Mouse (Mus musculus): ENCODE data around the gene Babam2. TPM values are rescaled to one million over a fixed set of nuclear protein-coding genes. Genes with fewer than 3 reads are reported as not detected.
"Not testable (repeated sequence)": the region's sequence is repeated elsewhere in the genome, so short reads cannot be mapped to it uniquely, and the experiment has no call there.

Gene Babam2
- polyA plus RNA-seq, 1 experiment from 2014 or later = 35.7 TPM

GRCm38 (mm10) chr5:31950532-31950931 is 253.0 kb downstream of the Babam2 start:
- WGBS = 89% methylated on average over 4 of the region's 4 CpGs
- H3K36me3 ChIP-seq = no peaks in the 10 kb centered on the region
- H3K4me3 ChIP-seq = no peak overlapping the region
- DNase-seq (ENCODE audit: low spot score) = no peak
- H3K4me1 ChIP-seq = peaks cover 7% of the 10 kb centered on the region
- no peaks in the 10 kb centered on the region for H3K9me3 ChIP-seq (replicated peaks)
- no peak overlapping the region for H3K27ac ChIP-seq
- H3K27me3 ChIP-seq (ENCODE audit: low read depth, poor library complexity, severe bottlenecking) = no peaks in the 10 kb centered on the region

- Histone ChIP-seq H3K27me3 (ENCODE audit: low read depth, poor library complexity, severe bottlenecking) (no peaks in the 10 kb centered on the region), H3K4me1 (no peaks in the 10 kb centered on the region), H3K36me3 (no peaks in the 10 kb centered on the region), H3K4me3 (no peak overlapping the region), H3K9me3 (replicated peaks) (no peaks in the 10 kb centered on the region), H3K27ac (no peak overlapping the region)
- no peak for DNase-seq (ENCODE audit: low spot score)
- 83% methylated on average over 3 of the region's 3 CpGs for WGBS
Observed at GRCm38 (mm10) chr5:31955184-31955583, 257.7 kb downstream of the Babam2 start.

GRCm38 (mm10) chr5:31956336-31956735 is 258.9 kb downstream of the Babam2 start:
- H3K27me3 ChIP-seq (ENCODE audit: low read depth, poor library complexity, severe bottlenecking) = no peaks in the 10 kb centered on the region
- no peaks in the 10 kb centered on the region for H3K4me1 ChIP-seq
- H3K9me3 ChIP-seq (replicated peaks) = no peaks in the 10 kb centered on the region
- H3K4me3 ChIP-seq = no peak overlapping the region
- no peak for DNase-seq (ENCODE audit: low spot score)
- H3K27ac ChIP-seq = no peak overlapping the region
- H3K36me3 ChIP-seq = no peaks in the 10 kb centered on the region
- 94% methylated on average over 3 of the region's 3 CpGs for WGBS

- no peak overlapping the region for H3K4me3 ChIP-seq
- H3K27me3 ChIP-seq (ENCODE audit: low read depth, poor library complexity, severe bottlenecking) = no peaks in the 10 kb centered on the region
- H3K36me3 ChIP-seq = no peaks in the 10 kb centered on the region
- DNase-seq (ENCODE audit: low spot score) = no peak
- no peaks in the 10 kb centered on the region for H3K4me1 ChIP-seq
- WGBS = 93% methylated on average over 8 of the region's 8 CpGs
- H3K9me3 ChIP-seq (replicated peaks) = no peaks in the 10 kb centered on the region
- H3K27ac ChIP-seq = no peak overlapping the region
Observed at GRCm38 (mm10) chr5:31959886-31960285, 262.4 kb downstream of the Babam2 start.

- Histone ChIP-seq H3K9me3 (replicated peaks) (no peaks in the 10 kb centered on the region), H3K4me1 (no peaks in the 10 kb centered on the region), H3K4me3 (no peak overlapping the region), H3K27me3 (ENCODE audit: low read depth, poor library complexity, severe bottlenecking) (no peaks in the 10 kb centered on the region), H3K36me3 (no peaks in the 10 kb centered on the region), H3K27ac (no peak overlapping the region)
- 85% methylated on average over 2 of the region's 2 CpGs for WGBS
- no peak for DNase-seq (ENCODE audit: low spot score)
Observed at GRCm38 (mm10) chr5:31961423-31961822, 263.9 kb downstream of the Babam2 start.

GRCm38 (mm10) chr5:31962346-31962745 is 264.9 kb downstream of the Babam2 start:
- Histone ChIP-seq H3K9me3 (replicated peaks) (no peaks in the 10 kb centered on the region), H3K4me1 (no peaks in the 10 kb centered on the region), H3K27ac (no peak overlapping the region), H3K4me3 (no peak overlapping the region), H3K36me3 (no peaks in the 10 kb centered on the region), H3K27me3 (ENCODE audit: low read depth, poor library complexity, severe bottlenecking) (no peaks in the 10 kb centered on the region)
- WGBS = 67% methylated on average over 3 of the region's 3 CpGs
- no peak for DNase-seq (ENCODE audit: low spot score)

GRCm38 (mm10) chr5:31963352-31963751 is 265.9 kb downstream of the Babam2 start:
- DNase-seq (ENCODE audit: low spot score) = no peak
- no peaks in the 10 kb centered on the region for H3K9me3 ChIP-seq (replicated peaks)
- no peaks in the 10 kb centered on the region for H3K36me3 ChIP-seq
- H3K4me1 ChIP-seq = 0 out of 2 replicates have a peak, but pooled peaks cover 3% of the 10 kb centered on the region
- H3K27ac ChIP-seq = no peak overlapping the region
- no peaks in the 10 kb centered on the region for H3K27me3 ChIP-seq (ENCODE audit: low read depth, poor library complexity, severe bottlenecking)
- H3K4me3 ChIP-seq = no peak overlapping the region
- 89% methylated on average over 8 of the region's 8 CpGs for WGBS

- 92% methylated on average over 2 of the region's 2 CpGs for WGBS
- Histone ChIP-seq H3K4me3 (no peak overlapping the region), H3K27ac (no peak overlapping the region), H3K9me3 (replicated peaks) (no peaks in the 10 kb centered on the region), H3K27me3 (ENCODE audit: low read depth, poor library complexity, severe bottlenecking) (no peaks in the 10 kb centered on the region), H3K36me3 (no peaks in the 10 kb centered on the region), H3K4me1 (0 out of 2 replicates have a peak, but pooled peaks cover 3% of the 10 kb centered on the region)
- no peak for DNase-seq (ENCODE audit: low spot score)
Observed at GRCm38 (mm10) chr5:31963851-31964250, 266.4 kb downstream of the Babam2 start.

- WGBS = 83% methylated on average over 5 of the region's 5 CpGs
- no peaks in the 10 kb centered on the region for H3K27me3 ChIP-seq (ENCODE audit: low read depth, poor library complexity, severe bottlenecking)
- H3K36me3 ChIP-seq = no peaks in the 10 kb centered on the region
- H3K27ac ChIP-seq = no peak overlapping the region
- no peak for DNase-seq (ENCODE audit: low spot score)
- H3K4me3 ChIP-seq = no peak overlapping the region
- H3K9me3 ChIP-seq (replicated peaks) = no peaks in the 10 kb centered on the region
- H3K4me1 ChIP-seq = 0 out of 2 replicates have a peak, but pooled peaks cover 3% of the 10 kb centered on the region
Observed at GRCm38 (mm10) chr5:31966741-31967140, 269.3 kb downstream of the Babam2 start.

GRCm38 (mm10) chr5:31967526-31967925 is 270.0 kb downstream of the Babam2 start:
- 0 out of 2 replicates have a peak, but pooled peaks cover 3% of the 10 kb centered on the region for H3K4me1 ChIP-seq
- no peaks in the 10 kb centered on the region for H3K36me3 ChIP-seq
- H3K27ac ChIP-seq = no peak overlapping the region
- H3K27me3 ChIP-seq (ENCODE audit: low read depth, poor library complexity, severe bottlenecking) = no peaks in the 10 kb centered on the region
- DNase-seq (ENCODE audit: low spot score) = no peak
- H3K4me3 ChIP-seq = no peak overlapping the region
- WGBS = 82% methylated on average over 4 of the region's 4 CpGs
- H3K9me3 ChIP-seq (replicated peaks) = no peaks in the 10 kb centered on the region

GRCm38 (mm10) chr5:31968046-31968506 is 270.6 kb downstream of the Babam2 start:
- WGBS = 77% methylated on average over 6 of the region's 6 CpGs
- Histone ChIP-seq H3K4me3 (no peak overlapping the region), H3K4me1 (0 out of 2 replicates have a peak, but pooled peaks cover 3% of the 10 kb centered on the region), H3K9me3 (replicated peaks) (no peaks in the 10 kb centered on the region), H3K27me3 (ENCODE audit: low read depth, poor library complexity, severe bottlenecking) (no peaks in the 10 kb centered on the region), H3K36me3 (no peaks in the 10 kb centered on the region), H3K27ac (no peak overlapping the region)
- no peak for DNase-seq (ENCODE audit: low spot score)

- not testable (repeated sequence) for H3K4me3 ChIP-seq; H3K9me3 ChIP-seq (replicated peaks); DNase-seq (ENCODE audit: low spot score); H3K27me3 ChIP-seq (ENCODE audit: low read depth, poor library complexity, severe bottlenecking); H3K27ac ChIP-seq; H3K36me3 ChIP-seq; H3K4me1 ChIP-seq
- 92% methylated on average over 1 of the region's 1 CpGs for WGBS
Observed at GRCm38 (mm10) chr5:31972416-31972815, 274.9 kb downstream of the Babam2 start.

GRCm38 (mm10) chr5:31974614-31975168 is 277.2 kb downstream of the Babam2 start:
- Histone ChIP-seq H3K36me3 (no peaks in the 10 kb centered on the region), H3K27me3 (ENCODE audit: low read depth, poor library complexity, severe bottlenecking) (no peaks in the 10 kb centered on the region), H3K9me3 (replicated peaks) (no peaks in the 10 kb centered on the region), H3K27ac (no peak overlapping the region), H3K4me1 (peaks cover 5% of the 10 kb centered on the region; the same call in 1 of the 2 replicates), H3K4me3 (no peak overlapping the region)
- 44% methylated on average over 3 of the region's 3 CpGs for WGBS
- DNase-seq (ENCODE audit: low spot score) = no peak

- Histone ChIP-seq H3K9me3 (replicated peaks) (no peaks in the 10 kb centered on the region), H3K36me3 (no peaks in the 10 kb centered on the region), H3K4me1 (peaks cover 3% of the 10 kb centered on the region; the same call in 1 of the 2 replicates), H3K27me3 (ENCODE audit: low read depth, poor library complexity, severe bottlenecking) (no peaks in the 10 kb centered on the region), H3K27ac (no peak overlapping the region), H3K4me3 (no peak overlapping the region)
- DNase-seq (ENCODE audit: low spot score) = no peak
- 78% methylated on average over 5 of the region's 5 CpGs for WGBS
Observed at GRCm38 (mm10) chr5:31982061-31982460, 284.6 kb downstream of the Babam2 start.

Measured in limb, embryonic 10.5 days (tissue).